Mouse (Mus musculus) midbrain, embryonic 15.5 days (tissue): ENCODE data around the gene Tmc3. TPM values are rescaled to one million over a fixed set of nuclear protein-coding genes. Genes with fewer than 3 reads are reported as not detected.

ENCODE experiments used
- ATAC-seq: fragments of 200-750 bp; cut with Nextera tagmentation; replicated peaks from 2 replicates; pipeline ENCODE4 v1.8.0; 2017; ENCODE audit warnings: moderate TSS enrichment
- H3K27ac ChIP-seq: fragments of 300-500 bp; sonication (generic); 2 replicates; pipeline ENCODE4 v1.5.1; 2015; ENCODE audit warnings: mild to moderate bottlenecking, inconsistent platforms
- H3K27me3 ChIP-seq: fragments of 300-500 bp; sonication (generic); replicated peaks from 2 replicates; pipeline ENCODE4 v1.6.1; 2015; ENCODE audit warnings: inconsistent platforms
- H3K36me3 ChIP-seq: fragments of 300-500 bp; sonication (generic); replicated peaks from 2 replicates; pipeline ENCODE4 v1.6.1; 2015; ENCODE audit warnings: inconsistent platforms
- H3K4me1 ChIP-seq: fragments of 300-500 bp; sonication (generic); 2 replicates; pipeline ENCODE4 v1.6.1; 2015; ENCODE audit warnings: inconsistent platforms
- H3K4me2 ChIP-seq: fragments of 300-500 bp; sonication (generic); 2 replicates; pipeline ENCODE4 v1.6.1; 2015; ENCODE audit warnings: inconsistent platforms, mild to moderate bottlenecking, moderate library complexity
- H3K4me3 ChIP-seq: fragments of 300-500 bp; sonication (generic); 2 replicates; pipeline ENCODE4 v1.5.1; 2015; ENCODE audit warnings: mild to moderate bottlenecking, inconsistent platforms
- H3K9ac ChIP-seq: fragments of 300-500 bp; sonication (generic); 2 replicates; pipeline ENCODE4 v1.6.1; 2015; ENCODE audit warnings: mild to moderate bottlenecking, inconsistent platforms
- H3K9me3 ChIP-seq: fragments of 300-500 bp; sonication (generic); 2 replicates; pipeline ENCODE4 v1.6.1; 2016; ENCODE audit warnings: inconsistent platforms
- WGBS: fragments of 180-500 bp; shearing (Covaris S2); methylation state at CpG from one replicate; pipeline ENCODE4 v1.1.7; 2015; ENCODE audit warnings: mixed read lengths; 5-methylcytosine and 5-hydroxymethylcytosine counted together
- polyA plus RNA-seq: library from polyadenylated mRNA; unstranded; fragments of >200 nt; fragmentation: Nextera tagmentation; extraction: Ambion mirVana; gene quantifications from 2 replicates; pipeline ENCODE4 v1.2.1, GENCODE M21; 2015

The Tmc3 gene
- polyA plus RNA-seq, 1 experiment from 2014 or later, result 0.37 TPM

GRCm38 (mm10) chr7:83631073-83631827, 46.5 kb downstream of the Tmc3 start:
- H3K9ac ChIP-seq, result peak overlapping the region; percentile 62
- WGBS, result 14% methylated on average over 11 of the region's 11 CpGs
- H3K4me3 ChIP-seq, result peak overlapping the region; percentile 76
- H3K27ac ChIP-seq, result peak overlapping the region; percentile 79
- H3K4me1 ChIP-seq, result peaks cover 14% of the 10 kb centered on the region
- no peaks in the 10 kb centered on the region for H3K27me3 ChIP-seq
- no peaks in the 10 kb centered on the region for H3K9me3 ChIP-seq
- H3K4me2 ChIP-seq, result peak overlapping the region; percentile 92
- no peaks in the 10 kb centered on the region for H3K36me3 ChIP-seq
- peak; percentile 87 for ATAC-seq

- peak within 1 kb of the TSS; percentile 76 for H3K4me3 ChIP-seq
- no peaks in the 10 kb centered on the region for H3K36me3 ChIP-seq
- no peaks in the 10 kb centered on the region for H3K27me3 ChIP-seq
- H3K4me2 ChIP-seq, result peak within 1 kb of the TSS; percentile 92
- ATAC-seq, result peak; percentile 99
- H3K9me3 ChIP-seq, result no peaks in the 10 kb centered on the region
- WGBS, result under 1% methylated on average over 35 of the region's 35 CpGs
- H3K27ac ChIP-seq, result peak within 1 kb of the TSS; percentile 79
- H3K4me1 ChIP-seq, result peaks cover 14% of the 10 kb centered on the region
- peak within 1 kb of the TSS; percentile 68 for H3K9ac ChIP-seq
Measured at GRCm38 (mm10) chr7:83631828-83632681, 47.3 kb downstream of the Tmc3 start, which contains the start of gene Stard5. TSS of gene Stard5 (plus strand) at chr7:83631959.

GRCm38 (mm10) chr7:83632682-83633120, 48.0 kb downstream of the Tmc3 start:
- ATAC-seq, result no peak
- H3K9me3 ChIP-seq, result no peaks in the 10 kb centered on the region
- H3K9ac ChIP-seq, result no peak overlapping the region
- no peak overlapping the region for H3K27ac ChIP-seq
- no peaks in the 10 kb centered on the region for H3K36me3 ChIP-seq
- H3K4me3 ChIP-seq, result peak overlapping the region; percentile 76; the same call in 1 of the 2 replicates
- H3K4me2 ChIP-seq, result peak overlapping the region; percentile 92
- H3K4me1 ChIP-seq, result peaks cover 14% of the 10 kb centered on the region
- WGBS, result 60% methylated on average over 6 of the region's 6 CpGs
- no peaks in the 10 kb centered on the region for H3K27me3 ChIP-seq

GRCm38 (mm10) chr7:83633856-83634255, 49.1 kb downstream of the Tmc3 start:
- 88% methylated on average over 6 of the region's 6 CpGs for WGBS
- no peak for ATAC-seq
- H3K9ac ChIP-seq, result no peak overlapping the region

GRCm38 (mm10) chr7:83635726-83636125, 51.0 kb downstream of the Tmc3 start:
- Histone ChIP-seq H3K27me3 (no peaks in the 10 kb centered on the region), H3K4me1 (peaks cover 13% of the 10 kb centered on the region), H3K9me3 (no peaks in the 10 kb centered on the region), H3K36me3 (no peaks in the 10 kb centered on the region), H3K27ac (no peak overlapping the region), H3K4me2 (no peak overlapping the region), H3K9ac (no peak overlapping the region), H3K4me3 (no peak overlapping the region)
- 76% methylated on average over 2 of the region's 2 CpGs for WGBS
- no peak for ATAC-seq

More at GRCm38 (mm10) chr7:83633856-83634255, 49.1 kb downstream of the Tmc3 start:
- Histone ChIP-seq H3K36me3 (no peaks in the 10 kb centered on the region), H3K27ac (no peak overlapping the region), H3K27me3 (no peaks in the 10 kb centered on the region), H3K9me3 (no peaks in the 10 kb centered on the region), H3K4me1 (peaks cover 14% of the 10 kb centered on the region), H3K4me3 (no peak overlapping the region), H3K4me2 (no peak overlapping the region)

GRCm38 (mm10) chr7:83636425-83636824, 51.7 kb downstream of the Tmc3 start:
- 94% methylated on average over 8 of the region's 8 CpGs for WGBS
- Histone ChIP-seq H3K4me3 (no peak overlapping the region), H3K27me3 (no peaks in the 10 kb centered on the region), H3K9me3 (no peaks in the 10 kb centered on the region), H3K36me3 (no peaks in the 10 kb centered on the region), H3K9ac (no peak overlapping the region), H3K4me1 (peaks cover 7% of the 10 kb centered on the region; the same call in 1 of the 2 replicates), H3K27ac (no peak overlapping the region), H3K4me2 (no peak overlapping the region)
- ATAC-seq, result no peak

- Histone ChIP-seq H3K4me2 (no peak overlapping the region), H3K9ac (no peak overlapping the region), H3K27ac (no peak overlapping the region), H3K4me1 (no peaks in the 10 kb centered on the region), H3K27me3 (no peaks in the 10 kb centered on the region), H3K4me3 (no peak overlapping the region), H3K9me3 (no peaks in the 10 kb centered on the region), H3K36me3 (no peaks in the 10 kb centered on the region)
- 92% methylated on average over 8 of the region's 8 CpGs for WGBS
- no peak for ATAC-seq
Measured at GRCm38 (mm10) chr7:83637781-83638583, 53.3 kb downstream of the Tmc3 start.

GRCm38 (mm10) chr7:83639084-83639483, 54.4 kb downstream of the Tmc3 start:
- H3K4me3 ChIP-seq, result no peak overlapping the region
- H3K27me3 ChIP-seq, result no peaks in the 10 kb centered on the region
- 84% methylated on average over 3 of the region's 3 CpGs for WGBS
- H3K9me3 ChIP-seq, result no peaks in the 10 kb centered on the region
- ATAC-seq, result no peak
- no peaks in the 10 kb centered on the region for H3K36me3 ChIP-seq
- no peak overlapping the region for H3K9ac ChIP-seq
- no peak overlapping the region for H3K27ac ChIP-seq
- no peaks in the 10 kb centered on the region for H3K4me1 ChIP-seq
- H3K4me2 ChIP-seq, result no peak overlapping the region

GRCm38 (mm10) chr7:83640581-83640980, 55.9 kb downstream of the Tmc3 start:
- Histone ChIP-seq H3K27ac (no peak overlapping the region), H3K36me3 (no peaks in the 10 kb centered on the region), H3K9ac (no peak overlapping the region), H3K9me3 (no peaks in the 10 kb centered on the region), H3K4me3 (no peak overlapping the region), H3K4me1 (no peaks in the 10 kb centered on the region), H3K27me3 (no peaks in the 10 kb centered on the region), H3K4me2 (no peak overlapping the region)
- WGBS, result 91% methylated on average over 5 of the region's 5 CpGs
- no peak for ATAC-seq

GRCm38 (mm10) chr7:83641163-83641562, 56.4 kb downstream of the Tmc3 start:
- Histone ChIP-seq H3K4me1 (no peaks in the 10 kb centered on the region), H3K4me2 (no peak overlapping the region), H3K9me3 (no peaks in the 10 kb centered on the region), H3K9ac (no peak overlapping the region), H3K4me3 (no peak overlapping the region), H3K27ac (no peak overlapping the region), H3K36me3 (no peaks in the 10 kb centered on the region), H3K27me3 (no peaks in the 10 kb centered on the region)
- no peak for ATAC-seq
- WGBS, result 59% methylated on average over 2 of the region's 2 CpGs

- Histone ChIP-seq H3K4me1 (no peaks in the 10 kb centered on the region), H3K4me2 (no peak overlapping the region), H3K27me3 (no peaks in the 10 kb centered on the region), H3K4me3 (no peak overlapping the region), H3K9ac (no peak overlapping the region), H3K27ac (no peak overlapping the region), H3K9me3 (no peaks in the 10 kb centered on the region), H3K36me3 (no peaks in the 10 kb centered on the region)
- WGBS, result 86% methylated on average over 6 of the region's 6 CpGs
- ATAC-seq, result no peak
Measured at GRCm38 (mm10) chr7:83643581-83643980, 58.9 kb downstream of the Tmc3 start.

GRCm38 (mm10) chr7:83644761-83645160, 60.0 kb downstream of the Tmc3 start:
- H3K4me2 ChIP-seq, result no peak overlapping the region
- H3K4me1 ChIP-seq, result no peaks in the 10 kb centered on the region
- no peaks in the 10 kb centered on the region for H3K36me3 ChIP-seq
- no peak overlapping the region for H3K4me3 ChIP-seq
- no peak overlapping the region for H3K9ac ChIP-seq
- WGBS, result 79% methylated on average over 2 of the region's 2 CpGs
- H3K27ac ChIP-seq, result no peak overlapping the region
- H3K9me3 ChIP-seq, result no peaks in the 10 kb centered on the region
- ATAC-seq, result no peak
- no peaks in the 10 kb centered on the region for H3K27me3 ChIP-seq
